ENCODE assay signal across 16 mouse cellular contexts in genomic region chr17:86285058-86285457, GRCm38 (mm10).
"Had no signal": no experiment of that assay in that cellular context is flagged by ENCODE, and none has a peak within 500 bp of the region (broad histone marks: within the 10 kb centered on the region; RNA-seq: fewer than 3 reads in every experiment).

No protein-coding gene starts in this region.

- H3K36me3 ChIP-seq: lung, embryonic 15.5 days; midbrain, embryonic 13.5 days; midbrain, embryonic 15.5 days; neural tube, embryonic 12.5 days had no signal

- H3K4me3 ChIP-seq: lung, embryonic 15.5 days; megakaryocyte, embryonic 14.5 days; midbrain, embryonic 13.5 days; midbrain, embryonic 15.5 days; neural tube, embryonic 12.5 days had no signal

- ATAC-seq: lung, postnatal 0 days; midbrain, embryonic 13.5 days; midbrain, embryonic 15.5 days had no signal

- H3K27me3 ChIP-seq: lung, embryonic 15.5 days; midbrain, embryonic 13.5 days; midbrain, embryonic 15.5 days; neural tube, embryonic 12.5 days had no signal

- H3K9me3 ChIP-seq: lung, embryonic 15.5 days; megakaryocyte, embryonic 14.5 days; midbrain, embryonic 13.5 days; midbrain, embryonic 15.5 days; neural tube, embryonic 12.5 days had no signal

- H3K4me2 ChIP-seq: lung, embryonic 15.5 days; midbrain, embryonic 11.5 days; midbrain, embryonic 13.5 days; midbrain, embryonic 15.5 days; neural tube, embryonic 12.5 days had no signal

- H3K9ac ChIP-seq: lung, embryonic 15.5 days; midbrain, embryonic 13.5 days; midbrain, embryonic 15.5 days; neural tube, embryonic 12.5 days had no signal

- DNase-seq: lung, adult 2 months; lung, postnatal 14 days; lung, postnatal 36 days; right cerebral cortex, postnatal 14 days; spleen, adult 18-20 months; thymus, adult 18-20 months; thymus, postnatal 14 days; thymus, postnatal 36 days had no signal

- H3K27ac ChIP-seq: lung, embryonic 15.5 days; macrophage; midbrain, embryonic 13.5 days; midbrain, embryonic 15.5 days; neural tube, embryonic 12.5 days had no signal
